8 mouse cellular contexts compared by ENCODE assay signal in the genomic region with DNA sequence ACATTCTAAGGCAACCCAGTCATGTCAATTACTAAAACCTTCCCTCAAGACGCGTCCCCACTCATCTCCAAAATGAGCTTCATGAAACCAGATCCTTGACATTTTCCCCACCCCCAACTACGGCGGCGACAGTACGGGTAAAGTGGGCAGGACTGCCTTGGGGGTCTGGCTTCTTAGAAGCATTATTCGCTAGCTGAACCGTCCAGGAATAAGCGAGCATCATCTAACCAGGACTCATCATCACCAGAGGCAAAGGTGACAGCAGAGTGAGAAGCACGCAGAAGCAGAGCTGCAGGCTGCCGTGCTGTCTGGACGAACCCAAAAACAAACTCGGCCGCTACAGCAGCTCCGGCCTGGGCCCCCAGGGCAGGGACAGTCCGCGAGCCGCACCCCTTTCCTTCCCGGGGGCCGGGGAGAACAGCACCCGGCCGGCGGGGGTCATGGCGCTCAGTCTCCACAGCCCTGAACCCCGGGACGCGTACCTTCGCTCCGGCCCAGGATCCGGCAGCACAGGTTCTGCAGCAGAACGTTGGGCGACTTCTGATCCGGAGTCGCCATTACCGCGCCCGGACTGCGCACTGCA. TPM values are rescaled to one million over a fixed set of nuclear protein-coding genes. Genes with fewer than 3 reads are reported as not detected.
A peak's percentile ranks its signal among the peaks of the same experiment; 100 is the strongest.
DNase-seq lines count a peak whose midpoint lies in the region; ATAC-seq and TF ChIP-seq lines count a peak whose summit lies in the region.

No protein-coding gene starts in this region.

- peak overlapping the region; percentile 90 for H3K27ac ChIP-seq in gastrocnemius, adult 2 months

- intact Hi-C loops in gastrocnemius, adult 2 months (cut with DNase I), result loop anchor here (5.0 kb wide), 1 partner anchor 86 kb away; the partner anchor contains the start of gene Atp11a

- TF ChIP-seq CTCF in gastrocnemius, adult 2 months (IDR thresholded peaks at IDR 0.05), result no peak

- H3K4me3 ChIP-seq in gastrocnemius, adult 2 months, result peak overlapping the region; percentile 90

- ATAC-seq in hematopoietic stem cell, adult 5-6 weeks (replicated peaks in 1 of 2; ENCODE audit: insufficient read depth in 1 of 2, low FRiP score in 2 of 2, low TSS enrichment in 1 of 2, low read depth in 1 of 2, poor library complexity in 2 of 2, severe bottlenecking in 2 of 2), result peak; percentile 5 to 49; a peak in 2 of 4 replicates
- peak; percentile 26; the same call in 1 of the 2 replicates for ATAC-seq in megakaryocyte, adult 5-6 weeks (ENCODE audit: poor library complexity, severe bottlenecking)

- no peak for DNase-seq in gastrocnemius, adult 2 months
- DNase-seq in gastrocnemius, postnatal 4 days (ENCODE audit: low spot score in 2 of 2), result no peak
- DNase-seq in 3T3-L1 (ENCODE audit: low read depth, low spot score), result peak; percentile 39
- DNase-seq in c-Kit-positive CD71-positive TER-119-negative erythroid progenitor cells, embryonic 14.5 days (ENCODE audit: low read depth), result peak; percentile 16
- no peak for DNase-seq in urinary bladder, adult 2 months (ENCODE audit: low spot score)
- no peak for DNase-seq in right cerebral cortex, postnatal 36 days (ENCODE audit: low spot score in 2 of 2)

RNA-seq across cellular contexts. Expression of gene Tubgcp3, which starts 0.5 kb away (rescaled TPM):
- total RNA-seq in gastrocnemius, adult 2 months (2021), result 1 to 10 TPM; 8.6 to 8.9 TPM
- 10 to 100 TPM; 22.3 to 22.7 TPM for total RNA-seq in gastrocnemius, postnatal 4 days (2021)
- 56.3 and 61.8 TPM in 2 replicates for total RNA-seq in hematopoietic stem cell, adult 5-6 weeks (2017)
- 44.2 and 50.4 TPM in 2 replicates for total RNA-seq in megakaryocyte, adult 5-6 weeks (2015)
- 34.5 and 37.6 TPM in 2 replicates for total RNA-seq in megakaryocyte, adult 5-6 weeks (2017)
- 46.2 and 57.2 TPM in 2 replicates for polyA plus RNA-seq in urinary bladder, adult 2 months (2012; rRNA removed)

Comparison
In these comparisons a context has a peak if more than half of its experiments do, and no peak if none do; other contexts are left out.
1. DNase-seq: peak in 3T3-L1 (single experiment) and c-Kit-positive CD71-positive TER-119-negative erythroid progenitor cells, embryonic 14.5 days (single experiment); none in gastrocnemius, adult 2 months (single experiment), gastrocnemius, postnatal 4 days (0 of 2), urinary bladder, adult 2 months (single experiment) and right cerebral cortex, postnatal 36 days (0 of 2).